Mouse (Mus musculus) heart, embryonic 16.5 days (tissue): ENCODE results near the gene Gm10097. TPM values are rescaled to one million over a fixed set of nuclear protein-coding genes. Genes with fewer than 3 reads are reported as not detected.
A peak's percentile ranks its signal among the peaks of the same experiment; 100 is the strongest.

Experiments used
- ATAC-seq: fragments of 200-750 bp; cut with Nextera tagmentation; replicated peaks from 2 replicates; pipeline ENCODE4 v1.8.0; 2017; ENCODE audit warnings: moderate number of reproducible peaks; ENCODE audit not compliant: insufficient read depth, low FRiP score; ENCODE audit errors: extremely low read depth
- H3K27ac ChIP-seq: fragments of 300-500 bp; sonication (generic); 2 replicates; pipeline ENCODE4 v1.5.1; 2014; ENCODE audit warnings: mild to moderate bottlenecking, low read length, control low read depth, moderate library complexity
- H3K27me3 ChIP-seq: fragments of 300-500 bp; sonication (generic); 2 replicates; pipeline ENCODE4 v1.6.1; 2014; ENCODE audit warnings: low read length, mixed read lengths; ENCODE audit not compliant: control insufficient read depth, insufficient read depth
- H3K36me3 ChIP-seq: fragments of 300-500 bp; sonication (generic); 2 replicates; pipeline ENCODE4 v1.6.1; 2014; ENCODE audit not compliant: control insufficient read depth, insufficient read depth
- H3K4me1 ChIP-seq: fragments of 300-500 bp; sonication (generic); 2 replicates; pipeline ENCODE4 v1.6.1; 2014; ENCODE audit warnings: low read length, mixed read lengths; ENCODE audit not compliant: control insufficient read depth, insufficient read depth
- H3K4me2 ChIP-seq: fragments of 300-500 bp; sonication (generic); 2 replicates; pipeline ENCODE4 v1.6.1; 2014; ENCODE audit warnings: low read depth, mild to moderate bottlenecking, control low read depth, low read length
- H3K4me3 ChIP-seq: fragments of 300-500 bp; sonication (generic); 2 replicates; pipeline ENCODE4 v1.5.1; 2014; ENCODE audit warnings: mild to moderate bottlenecking, control low read depth, low read length
- H3K9ac ChIP-seq: fragments of 300-500 bp; sonication (generic); 2 replicates; pipeline ENCODE4 v1.6.1; 2014; ENCODE audit warnings: low read length, control low read depth
- H3K9me3 ChIP-seq: fragments of 300-500 bp; sonication (generic); replicated peaks from 2 replicates; pipeline ENCODE4 v1.6.1; 2016; ENCODE audit warnings: low read length; ENCODE audit not compliant: control insufficient read depth
- WGBS: fragments of 180-500 bp; shearing (Covaris S2); extraction: QIAGEN DNeasy Blood & Tissue Kit; methylation state at CpG from one replicate; pipeline ENCODE4 v1.1.7; 2014; 5-methylcytosine and 5-hydroxymethylcytosine counted together
- polyA plus RNA-seq: library from polyadenylated mRNA; unstranded; fragments of >200 nt; fragmentation: Nextera tagmentation; extraction: Ambion mirVana; gene quantifications from 2 replicates; pipeline ENCODE4 v1.2.1, GENCODE M21; 2015

Gene Gm10097
- polyA plus RNA-seq: 1.4 and 1.5 TPM in 2 replicates

GRCm38 (mm10) chr10:5068676-5069265 is at the start of gene Gm10097:
Gene Gm10097, plus strand, starts transcription at chr10:5069192.
- WGBS: 47% methylated on average over 14 of the region's 14 CpGs
- Histone ChIP-seq H3K9ac (peak within 1 kb of the TSS; percentile 74), H3K4me2 (peak within 1 kb of the TSS; percentile 54), H3K27me3 (no peaks in the 10 kb centered on the region), H3K27ac (peak within 1 kb of the TSS; percentile 99), H3K36me3 (peaks cover 6% of the 10 kb centered on the region), H3K4me3 (peak within 1 kb of the TSS; percentile 53), H3K4me1 (no peaks in the 10 kb centered on the region; the same call in 1 of the 2 replicates), H3K9me3 (no peaks in the 10 kb centered on the region)
- ATAC-seq: peak; percentile 96

- Histone ChIP-seq H3K4me3 (no peak overlapping the region), H3K9me3 (no peaks in the 10 kb centered on the region), H3K4me2 (no peak overlapping the region), H3K27ac (no peak overlapping the region), H3K9ac (no peak overlapping the region), H3K4me1 (no peaks in the 10 kb centered on the region), H3K27me3 (no peaks in the 10 kb centered on the region), H3K36me3 (peaks cover 20% of the 10 kb centered on the region)
- no peak for ATAC-seq
- 95% methylated on average over 4 of the region's 4 CpGs for WGBS
Observed at GRCm38 (mm10) chr10:5025906-5026305, 43.1 kb upstream of the Gm10097 start.

GRCm38 (mm10) chr10:5027208-5027607 is 41.8 kb upstream of the Gm10097 start:
- Histone ChIP-seq H3K4me2 (no peak overlapping the region), H3K4me3 (no peak overlapping the region), H3K9me3 (no peaks in the 10 kb centered on the region), H3K9ac (no peak overlapping the region), H3K4me1 (no peaks in the 10 kb centered on the region), H3K27ac (no peak overlapping the region), H3K36me3 (peaks cover 30% of the 10 kb centered on the region), H3K27me3 (no peaks in the 10 kb centered on the region)
- WGBS: 95% methylated on average over 1 of the region's 1 CpGs
- ATAC-seq: no peak

- Histone ChIP-seq H3K36me3 (peaks cover 40% of the 10 kb centered on the region), H3K4me1 (no peaks in the 10 kb centered on the region), H3K4me3 (no peak overlapping the region), H3K9ac (no peak overlapping the region), H3K9me3 (no peaks in the 10 kb centered on the region), H3K4me2 (no peak overlapping the region), H3K27ac (no peak overlapping the region), H3K27me3 (no peaks in the 10 kb centered on the region)
- ATAC-seq: no peak
- WGBS: 85% methylated on average over 9 of the region's 9 CpGs
Observed at GRCm38 (mm10) chr10:5028301-5028700, 40.7 kb upstream of the Gm10097 start.

GRCm38 (mm10) chr10:5029161-5029560 is 39.8 kb upstream of the Gm10097 start:
- Histone ChIP-seq H3K4me1 (no peaks in the 10 kb centered on the region), H3K27ac (no peak overlapping the region), H3K36me3 (peaks cover 43% of the 10 kb centered on the region), H3K9me3 (no peaks in the 10 kb centered on the region), H3K9ac (no peak overlapping the region), H3K27me3 (no peaks in the 10 kb centered on the region), H3K4me3 (no peak overlapping the region), H3K4me2 (no peak overlapping the region)
- no peak for ATAC-seq
- 76% methylated on average over 2 of the region's 2 CpGs for WGBS

GRCm38 (mm10) chr10:5029883-5030282 is 39.1 kb upstream of the Gm10097 start:
- H3K9ac ChIP-seq: no peak overlapping the region
- no peaks in the 10 kb centered on the region for H3K4me1 ChIP-seq
- no peaks in the 10 kb centered on the region for H3K9me3 ChIP-seq
- ATAC-seq: no peak
- no peak overlapping the region for H3K4me2 ChIP-seq
- no peak overlapping the region for H3K27ac ChIP-seq
- H3K4me3 ChIP-seq: no peak overlapping the region
- H3K36me3 ChIP-seq: peaks cover 43% of the 10 kb centered on the region
- 92% methylated on average over 1 of the region's 1 CpGs for WGBS
- H3K27me3 ChIP-seq: no peaks in the 10 kb centered on the region

- no peak overlapping the region for H3K4me2 ChIP-seq
- no peak overlapping the region for H3K4me3 ChIP-seq
- no peaks in the 10 kb centered on the region for H3K9me3 ChIP-seq
- no peak for ATAC-seq
- no peaks in the 10 kb centered on the region for H3K27me3 ChIP-seq
- 72% methylated on average over 15 of the region's 15 CpGs for WGBS
- H3K9ac ChIP-seq: no peak overlapping the region
- H3K27ac ChIP-seq: no peak overlapping the region
- no peaks in the 10 kb centered on the region for H3K4me1 ChIP-seq
- peaks cover 55% of the 10 kb centered on the region for H3K36me3 ChIP-seq
Observed at GRCm38 (mm10) chr10:5032192-5033048, 36.6 kb upstream of the Gm10097 start.

GRCm38 (mm10) chr10:5041254-5041653 is 27.7 kb upstream of the Gm10097 start:
- Histone ChIP-seq H3K27ac (no peak overlapping the region), H3K9me3 (no peaks in the 10 kb centered on the region), H3K36me3 (peaks cover 60% of the 10 kb centered on the region), H3K4me3 (no peak overlapping the region), H3K9ac (no peak overlapping the region), H3K4me1 (no peaks in the 10 kb centered on the region), H3K4me2 (no peak overlapping the region), H3K27me3 (no peaks in the 10 kb centered on the region)
- 81% methylated on average over 8 of the region's 8 CpGs for WGBS
- no peak for ATAC-seq

GRCm38 (mm10) chr10:5044481-5044880 is 24.5 kb upstream of the Gm10097 start:
- Histone ChIP-seq H3K9me3 (no peaks in the 10 kb centered on the region), H3K9ac (no peak overlapping the region), H3K4me3 (no peak overlapping the region), H3K4me2 (no peak overlapping the region), H3K27ac (no peak overlapping the region), H3K27me3 (no peaks in the 10 kb centered on the region), H3K4me1 (no peaks in the 10 kb centered on the region), H3K36me3 (peaks cover 64% of the 10 kb centered on the region)
- no peak for ATAC-seq
- WGBS: 90% methylated on average over 8 of the region's 8 CpGs
